Mouse (Mus musculus): ENCODE results near the gene Rabif. TPM values are rescaled to one million over a fixed set of nuclear protein-coding genes. Genes with fewer than 3 reads are reported as not detected.

Rabif gene
- total RNA-seq, 4 experiments from 2014 or later, result 25.4 to 34.9 (median 30.4) TPM

- DNase-seq, result peak; percentile 35
Observed at GRCm38 (mm10) chr1:134555871-134556670, 61.6 kb downstream of the Rabif start.

GRCm38 (mm10) chr1:134556671-134557218 lies 62.3 kb downstream of the Rabif start:
- peak; percentile 94 for DNase-seq

Other genes with a start within 250 kb of the Rabif start
- gene Myog, start 204.7 kb upstream of the Rabif start, total RNA-seq (2022), result not detected
- 1 to 10 TPM; 1.6 to 2.6 (median 2.0) TPM for gene Ppfia4, start 161.7 kb upstream of the Rabif start, total RNA-seq (2022)
- gene Tmem183a, start 132.7 kb upstream of the Rabif start, total RNA-seq (2022), result 10 to 100 TPM; 39.2 to 61.6 (median 49.4) TPM
- gene 4933406M09Rik, start 108.7 kb upstream of the Rabif start, total RNA-seq (2022), result not detected
- 10 to 100 TPM; 34.8 to 55.8 (median 42.2) TPM for gene Cyb5r1, start 89.1 kb upstream of the Rabif start, total RNA-seq (2022)
- 100 to 1,000 TPM; 123 to 151 (median 129) TPM for gene Adipor1, start 79.3 kb upstream of the Rabif start, total RNA-seq (2022)
- 10 to 100 TPM; 24.2 to 32.8 (median 26.4) TPM for gene Klhl12, start 39.1 kb upstream of the Rabif start, total RNA-seq (2022)
- not detected for gene Mgat4e, start 55.0 kb downstream of the Rabif start, total RNA-seq (2022)
- 10 to 100 TPM; 45.9 to 65.0 (median 52.6) TPM for gene Kdm5b, start 65.5 kb downstream of the Rabif start, total RNA-seq (2022)
- under 1 TPM; 0.07 to 0.22 (median 0.11) TPM for gene Syt2, start 152.0 kb downstream of the Rabif start, total RNA-seq (2022)